Mouse (Mus musculus): ENCODE data around the gene Zfp746. TPM values are rescaled to one million over a fixed set of nuclear protein-coding genes. Genes with fewer than 3 reads are reported as not detected.
"Not testable (repeated sequence)": the region's sequence is repeated elsewhere in the genome, so short reads cannot be mapped to it uniquely, and the experiment has no call there.

The Zfp746 gene
- 4.1 and 5.3 TPM in 2 replicates for polyA plus RNA-seq (2015; fragmentation: Nextera tagmentation; extraction: Ambion mirVana)

DNA sequence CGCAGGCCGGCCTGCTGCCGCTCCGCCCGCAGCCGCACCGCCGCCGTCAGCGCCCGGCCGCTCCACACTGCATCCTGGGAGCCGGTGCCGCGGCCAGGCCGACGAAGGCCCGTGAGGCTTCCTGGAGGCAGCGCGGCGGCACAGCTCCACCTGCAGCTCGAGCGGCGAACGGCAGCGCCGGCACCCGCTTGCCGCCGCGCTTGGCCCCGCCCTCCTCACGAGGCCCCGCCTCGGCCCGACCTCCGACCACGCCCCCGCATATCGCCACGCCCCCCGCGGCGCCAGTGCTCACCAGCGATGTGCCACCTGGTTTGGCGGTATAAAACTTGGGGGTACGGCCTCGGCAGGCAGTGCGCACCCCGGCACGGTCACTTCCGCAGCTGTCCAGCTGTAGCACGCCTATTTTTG is at the start of gene Zfp746:
TSS of gene Zfp746 (minus strand) at position 123 of the 408 bp plus-strand sequence.
- H3K27ac ChIP-seq (ENCODE audit: low read depth) = peak within 1 kb of the TSS; percentile 99
- H3K4me2 ChIP-seq (ENCODE audit: low read depth, low read length) = peak within 1 kb of the TSS; percentile 86
- no peaks in the 10 kb centered on the region for H3K27me3 ChIP-seq (ENCODE audit: insufficient read depth, low read length)
- peak within 1 kb of the TSS; percentile 86 for H3K9ac ChIP-seq (replicated peaks)
- H3K4me3 ChIP-seq (ENCODE audit: low read depth, low read length) = peak within 1 kb of the TSS; percentile 79
- peak; percentile 73 for TF ChIP-seq CTCF (IDR thresholded peaks at IDR 0.05; ENCODE audit: low read depth)
- TF ChIP-seq EP300 (IDR thresholded peaks at IDR 0.05; ENCODE audit: low read depth) = no peak
- ATAC-seq (peak; percentile 90), DNase-seq (peak; percentile 95)
- WGBS (ENCODE audit: insufficient replicate concordance) = 1% methylated on average over 36 of the region's 53 CpGs
- no peaks in the 10 kb centered on the region for H3K9me3 ChIP-seq (ENCODE audit: low read length)
- H3K4me1 ChIP-seq (ENCODE audit: insufficient read depth) = peaks cover 21% of the 10 kb centered on the region
- H3K36me3 ChIP-seq (replicated peaks; ENCODE audit: insufficient read depth, low read length) = peaks cover 22% of the 10 kb centered on the region

DNA sequence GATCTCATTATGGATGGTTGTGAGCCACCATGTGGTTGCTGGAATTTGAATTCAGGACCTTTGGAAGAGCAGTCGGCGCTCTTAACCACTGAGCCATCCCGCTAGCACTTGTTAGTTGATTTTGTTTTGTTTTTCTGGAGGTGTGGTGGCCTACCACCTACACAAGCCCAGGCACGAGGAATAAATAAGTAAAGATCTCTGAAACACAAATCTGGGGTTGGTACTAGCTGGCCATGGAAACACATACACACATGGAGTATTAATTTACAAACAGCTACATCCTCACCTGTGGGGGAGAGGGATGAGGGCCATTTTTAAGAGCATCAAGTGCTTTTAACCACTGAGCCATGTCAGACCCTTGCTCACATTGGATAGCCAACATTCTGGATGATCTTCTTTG is 34.7 kb upstream of the Zfp746 start:
- not testable (repeated sequence) for H3K27ac ChIP-seq (ENCODE audit: low read depth); H3K36me3 ChIP-seq (replicated peaks; ENCODE audit: insufficient read depth, low read length); H3K4me2 ChIP-seq (ENCODE audit: low read depth, low read length); H3K27me3 ChIP-seq (ENCODE audit: insufficient read depth, low read length); H3K9ac ChIP-seq (replicated peaks); H3K4me3 ChIP-seq (ENCODE audit: low read depth, low read length); H3K4me1 ChIP-seq (ENCODE audit: insufficient read depth); H3K9me3 ChIP-seq (ENCODE audit: low read length)
- 74% methylated on average over 4 of the region's 4 CpGs for WGBS (ENCODE audit: insufficient replicate concordance)
- ATAC-seq (peak; percentile 38; the same call in 1 of the 2 replicates), DNase-seq (peak; percentile 51)

DNA sequence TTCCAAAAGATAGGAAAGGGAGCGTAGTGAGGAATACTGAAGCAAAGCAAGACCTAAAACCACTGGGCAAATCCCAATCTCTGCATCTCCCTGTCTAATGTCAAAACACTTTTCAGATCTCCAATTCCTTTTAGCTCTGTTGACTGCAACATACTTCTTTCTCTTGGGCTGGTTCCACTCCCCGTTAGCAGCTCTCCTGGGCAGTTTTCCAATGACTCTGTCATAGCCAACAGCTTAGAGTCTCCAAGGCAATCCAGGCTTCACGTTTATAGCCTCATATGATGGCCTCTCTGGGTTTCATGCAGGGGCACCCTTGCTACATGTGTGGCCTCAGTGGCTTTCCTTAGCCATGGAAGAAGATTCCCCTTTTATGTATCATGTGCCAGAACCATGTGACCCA is 29.6 kb upstream of the Zfp746 start:
- no peaks in the 10 kb centered on the region; the same call in 1 of the 2 replicates for H3K9me3 ChIP-seq (ENCODE audit: low read length)
- WGBS (ENCODE audit: insufficient replicate concordance) = 54% methylated on average over 3 of the region's 3 CpGs
- ATAC-seq (no peak), DNase-seq (no peak)
- TF ChIP-seq CTCF (IDR thresholded peaks at IDR 0.05; ENCODE audit: low read depth) = no peak
- no peak for TF ChIP-seq EP300 (IDR thresholded peaks at IDR 0.05; ENCODE audit: low read depth)
- H3K4me1 ChIP-seq (ENCODE audit: insufficient read depth) = no peaks in the 10 kb centered on the region
- no peaks in the 10 kb centered on the region for H3K27me3 ChIP-seq (ENCODE audit: insufficient read depth, low read length)
- no peak overlapping the region for H3K4me2 ChIP-seq (ENCODE audit: low read depth, low read length)
- no peaks in the 10 kb centered on the region for H3K36me3 ChIP-seq (replicated peaks; ENCODE audit: insufficient read depth, low read length)
- H3K9ac ChIP-seq (replicated peaks) = no peak overlapping the region
- no peak overlapping the region for H3K27ac ChIP-seq (ENCODE audit: low read depth)
- H3K4me3 ChIP-seq (ENCODE audit: low read depth, low read length) = no peak overlapping the region

DNA sequence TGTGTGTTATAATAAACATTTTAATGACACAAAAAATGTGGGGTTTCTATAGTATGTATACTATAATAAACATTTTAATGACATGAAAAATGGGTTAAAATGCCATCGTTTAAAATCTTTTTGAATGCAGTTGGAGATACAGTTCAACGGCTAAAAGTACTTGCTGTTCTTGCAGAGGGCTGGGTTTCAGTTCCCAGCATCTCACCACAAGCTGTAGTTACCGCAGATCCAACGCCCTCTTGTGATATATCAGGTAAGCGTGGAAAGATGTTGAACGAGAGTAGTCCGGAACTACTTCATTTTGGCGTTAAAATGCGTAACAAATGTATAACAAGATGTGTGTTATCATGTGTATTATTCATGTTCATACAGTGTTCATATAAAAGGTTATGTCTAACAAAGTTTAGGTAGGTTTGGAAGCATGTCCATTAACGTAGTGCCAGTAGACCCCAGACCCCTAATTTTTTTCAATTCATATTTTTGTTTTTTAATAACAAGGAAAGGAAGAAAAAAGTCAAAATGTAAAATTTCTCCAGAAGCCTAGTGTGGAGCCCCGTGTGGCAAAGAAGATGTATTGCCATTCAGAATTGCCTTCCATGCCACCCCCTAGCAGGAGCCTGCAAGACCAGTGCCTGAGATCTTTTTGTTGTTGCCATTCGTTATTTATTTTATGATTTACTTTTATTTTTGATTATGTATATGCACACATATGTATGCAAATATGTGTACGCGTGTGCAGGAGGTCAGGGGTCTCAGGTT is 743 bp upstream of the Zfp746 start:
- WGBS (ENCODE audit: insufficient replicate concordance) = 37% methylated on average over 14 of the region's 14 CpGs
- DNase-seq = no peak

DNA sequence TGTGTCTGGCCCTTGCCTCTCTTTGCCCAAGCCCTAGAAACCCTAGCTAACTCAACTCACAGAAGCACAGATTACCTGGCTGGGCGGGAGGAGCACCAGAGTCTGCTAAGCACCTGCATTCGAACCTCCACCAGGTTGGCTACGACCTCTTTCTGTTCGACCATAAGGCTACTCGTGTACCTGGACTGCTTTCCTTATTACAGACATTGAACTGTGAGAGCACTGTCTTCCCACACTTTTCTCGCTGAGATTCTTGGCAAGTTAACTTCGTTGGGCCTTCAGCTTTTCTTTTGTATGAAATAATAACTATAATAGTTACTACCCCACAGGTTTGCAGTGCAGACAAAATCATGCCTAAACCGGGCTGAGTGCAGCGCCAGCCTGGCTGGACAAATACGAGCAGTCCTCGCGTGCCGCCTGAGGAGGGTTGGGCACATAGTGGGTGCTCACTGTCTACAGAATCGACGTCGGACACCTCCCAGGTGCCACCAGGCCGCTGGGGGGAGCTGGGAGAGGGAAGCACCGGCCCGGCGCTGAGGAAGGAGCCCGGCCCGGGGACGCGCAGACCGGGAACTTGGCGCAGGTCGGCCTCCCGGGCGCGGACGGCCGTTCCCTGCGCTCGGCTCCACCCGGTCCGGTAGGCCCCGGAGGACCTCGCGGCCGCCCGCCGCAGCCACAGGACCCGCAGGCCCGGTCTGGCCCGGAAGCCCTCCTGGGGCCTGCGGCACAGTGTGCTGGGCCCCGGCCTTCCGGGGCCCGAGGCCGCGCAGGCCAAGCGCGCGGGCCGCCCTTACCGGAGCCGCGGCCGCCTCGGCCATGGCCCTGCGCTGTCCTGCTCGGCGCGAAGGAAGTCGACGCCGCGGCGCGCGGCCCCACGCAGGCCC is 630 bp downstream of the Zfp746 start:
- Histone ChIP-seq H3K4me1 (ENCODE audit: insufficient read depth) (peaks cover 21% of the 10 kb centered on the region), H3K36me3 (replicated peaks; ENCODE audit: insufficient read depth, low read length) (peaks cover 29% of the 10 kb centered on the region), H3K4me2 (ENCODE audit: low read depth, low read length) (peak overlapping the region; percentile 86), H3K9ac (replicated peaks) (peak overlapping the region; percentile 86), H3K9me3 (ENCODE audit: low read length) (no peaks in the 10 kb centered on the region), H3K27me3 (ENCODE audit: insufficient read depth, low read length) (no peaks in the 10 kb centered on the region), H3K4me3 (ENCODE audit: low read depth, low read length) (peak overlapping the region; percentile 79), H3K27ac (ENCODE audit: low read depth) (peak overlapping the region; percentile 99)
- DNase-seq = peak; percentile 79
- 4% methylated on average over 49 of the region's 72 CpGs for WGBS (ENCODE audit: insufficient replicate concordance)
- peak; percentile 82 for ATAC-seq
- TF ChIP-seq EP300 (IDR thresholded peaks at IDR 0.05; ENCODE audit: low read depth) (no peak), CTCF (IDR thresholded peaks at IDR 0.05; ENCODE audit: low read depth) (peak; percentile 54)

More for the DNA sequence above, 743 bp upstream of the Zfp746 start:
- Histone ChIP-seq H3K4me2 (ENCODE audit: low read depth, low read length) (peak overlapping the region; percentile 86), H3K27me3 (ENCODE audit: insufficient read depth, low read length) (no peaks in the 10 kb centered on the region), H3K4me3 (ENCODE audit: low read depth, low read length) (peak overlapping the region; percentile 79), H3K9ac (replicated peaks) (no peak overlapping the region), H3K36me3 (replicated peaks; ENCODE audit: insufficient read depth, low read length) (peaks cover 16% of the 10 kb centered on the region), H3K4me1 (ENCODE audit: insufficient read depth) (peaks cover 21% of the 10 kb centered on the region), H3K9me3 (ENCODE audit: low read length) (no peaks in the 10 kb centered on the region), H3K27ac (ENCODE audit: low read depth) (no peak overlapping the region)
- ATAC-seq = no peak
- no peak for TF ChIP-seq EP300 (IDR thresholded peaks at IDR 0.05; ENCODE audit: low read depth)
- TF ChIP-seq CTCF (IDR thresholded peaks at IDR 0.05; ENCODE audit: low read depth) = peak; percentile 29; the same call in 1 of the 2 replicates

DNA sequence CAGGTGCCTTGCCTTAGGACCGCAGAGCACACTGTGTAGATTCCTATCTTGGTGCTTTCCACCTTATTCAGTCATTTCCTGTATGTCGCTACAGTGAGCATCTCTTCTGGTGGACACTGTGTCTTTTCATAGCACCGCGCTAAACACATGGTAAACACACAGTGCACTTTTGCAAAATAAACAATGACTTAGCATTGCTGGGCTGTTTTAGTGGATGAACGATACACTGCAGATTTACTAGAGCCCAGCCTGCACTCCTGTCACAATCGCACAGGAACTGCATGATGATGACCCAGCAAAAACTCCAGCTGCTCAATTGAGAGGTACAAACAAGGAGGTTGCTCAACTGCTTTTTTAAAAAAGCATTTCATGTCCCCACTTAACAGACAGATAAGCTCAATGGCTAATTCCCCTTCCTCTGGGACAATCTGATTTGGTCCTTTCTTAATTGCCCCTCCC is 2.6 kb downstream of the Zfp746 start:
- 0 out of 2 replicates have a peak overlapping the region, but pooled peaks have one; percentile 9 for H3K4me2 ChIP-seq (ENCODE audit: low read depth, low read length)
- peak overlapping the region; percentile 1; the same call in 1 of the 2 replicates for H3K27ac ChIP-seq (ENCODE audit: low read depth)
- H3K36me3 ChIP-seq (replicated peaks; ENCODE audit: insufficient read depth, low read length) = peaks cover 44% of the 10 kb centered on the region
- peaks cover 21% of the 10 kb centered on the region for H3K4me1 ChIP-seq (ENCODE audit: insufficient read depth)
- TF ChIP-seq EP300 (IDR thresholded peaks at IDR 0.05; ENCODE audit: low read depth) = 0 out of 2 replicates have a peak, but pooled peaks have one; percentile 27
- TF ChIP-seq CTCF (IDR thresholded peaks at IDR 0.05; ENCODE audit: low read depth) = no peak
- no peaks in the 10 kb centered on the region for H3K9me3 ChIP-seq (ENCODE audit: low read length)
- no peak overlapping the region for H3K4me3 ChIP-seq (ENCODE audit: low read depth, low read length)
- no peak overlapping the region for H3K9ac ChIP-seq (replicated peaks)
- WGBS (ENCODE audit: insufficient replicate concordance) = 56% methylated on average over 6 of the region's 6 CpGs
- DNase-seq (no peak), ATAC-seq (no peak; the same call in 1 of the 2 replicates)
- H3K27me3 ChIP-seq (ENCODE audit: insufficient read depth, low read length) = no peaks in the 10 kb centered on the region
